Mouse (Mus musculus): ENCODE data around the gene Dmtf1. TPM values are rescaled to one million over a fixed set of nuclear protein-coding genes. Genes with fewer than 3 reads are reported as not detected.
A peak's percentile ranks its signal among the peaks of the same experiment; 100 is the strongest.

Gene Dmtf1
- polyA plus RNA-seq, 1 experiment from 2014 or later: 65.2 TPM

DNA sequence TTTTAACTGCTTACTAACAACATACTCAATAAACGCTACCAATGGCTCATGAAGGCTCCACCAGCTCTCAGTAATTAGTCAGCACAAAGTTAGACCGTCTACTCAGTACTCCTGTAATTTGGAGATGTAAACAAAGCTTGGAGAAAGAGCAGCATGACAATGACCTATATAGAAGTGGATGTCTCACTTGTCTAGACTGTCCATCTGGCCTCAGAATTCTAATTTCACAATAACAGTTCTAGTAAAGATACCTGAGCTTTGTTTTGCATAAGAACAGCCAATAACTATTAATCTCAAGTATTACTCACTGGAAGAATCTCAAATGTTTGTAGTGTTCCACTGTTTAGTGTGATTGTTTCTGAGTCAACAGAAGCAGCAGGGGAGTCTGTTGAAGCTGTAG, 37.4 kb downstream of the Dmtf1 start:
- WGBS: 81% methylated on average over 2 of the region's 2 CpGs
- no peaks in the 10 kb centered on the region for H3K9me3 ChIP-seq (ENCODE audit: control insufficient read depth, low read length)
- DNase-seq (ENCODE audit: low spot score): no peak
- H3K4me1 ChIP-seq (ENCODE audit: control insufficient read depth, insufficient read depth, low read length): no peaks in the 10 kb centered on the region
- no peaks in the 10 kb centered on the region for H3K27me3 ChIP-seq (ENCODE audit: control insufficient read depth, insufficient read depth, low read length)
- H3K27ac ChIP-seq (replicated peaks; ENCODE audit: low read depth, low read length): no peak overlapping the region
- no peak overlapping the region for H3K4me2 ChIP-seq (ENCODE audit: low read depth, severe bottlenecking)
- peaks cover 11% of the 10 kb centered on the region for H3K36me3 ChIP-seq (ENCODE audit: control insufficient read depth, insufficient read depth, low read length)
- no peak overlapping the region for H3K9ac ChIP-seq (ENCODE audit: low read length)
- no peak for ATAC-seq (ENCODE audit: insufficient number of reproducible peaks, low FRiP score, low TSS enrichment, low read depth)
- H3K4me3 ChIP-seq (ENCODE audit: low read depth, low read length): no peak overlapping the region

DNA sequence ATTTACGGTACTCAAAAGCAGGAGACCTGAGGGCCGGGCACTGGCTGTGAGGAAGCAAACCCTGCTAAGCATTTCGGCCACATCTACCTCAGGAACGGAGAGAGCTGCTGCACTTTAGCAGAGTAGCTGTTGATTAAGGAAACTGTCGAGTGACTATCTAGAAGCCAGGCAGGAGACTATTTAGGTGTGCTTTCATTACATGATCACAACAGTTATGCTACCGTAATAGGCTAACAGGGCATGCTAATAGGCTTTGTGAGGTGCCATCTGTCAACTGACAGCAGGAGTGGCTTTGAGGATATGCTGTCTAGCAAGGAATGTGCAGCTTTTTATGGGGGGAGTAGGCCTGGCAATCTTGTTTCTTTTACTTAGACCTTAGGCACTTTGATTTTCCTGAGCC, 47.4 kb downstream of the Dmtf1 start:
- Histone ChIP-seq H3K27ac (replicated peaks; ENCODE audit: low read depth, low read length) (no peak overlapping the region), H3K4me3 (ENCODE audit: low read depth, low read length) (no peak overlapping the region), H3K9me3 (ENCODE audit: control insufficient read depth, low read length) (no peaks in the 10 kb centered on the region), H3K9ac (ENCODE audit: low read length) (no peak overlapping the region), H3K36me3 (ENCODE audit: control insufficient read depth, insufficient read depth, low read length) (0 out of 2 replicates have a peak, but pooled peaks cover 2% of the 10 kb centered on the region), H3K4me1 (ENCODE audit: control insufficient read depth, insufficient read depth, low read length) (no peaks in the 10 kb centered on the region), H3K4me2 (ENCODE audit: low read depth, severe bottlenecking) (no peak overlapping the region), H3K27me3 (ENCODE audit: control insufficient read depth, insufficient read depth, low read length) (no peaks in the 10 kb centered on the region)
- WGBS: 42% methylated on average over 6 of the region's 6 CpGs
- ATAC-seq (ENCODE audit: insufficient number of reproducible peaks, low FRiP score, low TSS enrichment, low read depth): no peak
- DNase-seq (ENCODE audit: low spot score): no peak

DNA sequence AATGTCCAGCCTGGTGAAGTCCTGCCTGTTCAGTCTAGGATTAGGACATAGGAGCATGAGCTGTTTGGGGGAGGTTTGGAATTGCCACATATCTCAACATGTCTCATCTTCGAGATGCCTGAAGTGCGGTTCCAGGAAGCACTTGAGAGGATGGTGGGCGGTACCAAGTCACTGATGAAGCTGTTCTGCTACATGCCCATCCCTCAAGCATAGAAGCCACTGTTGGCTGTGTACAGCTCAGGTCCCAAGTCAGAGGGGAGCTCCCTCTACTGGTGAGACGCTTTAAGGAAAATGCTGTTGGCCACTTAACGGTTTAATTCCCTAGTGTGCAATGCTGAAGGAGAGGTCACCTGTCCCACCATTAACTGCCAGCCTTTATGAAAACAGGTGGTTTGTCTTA, 49.8 kb downstream of the Dmtf1 start:
- ATAC-seq (ENCODE audit: insufficient number of reproducible peaks, low FRiP score, low TSS enrichment, low read depth): peak; percentile 40; the same call in 1 of the 2 replicates
- no peaks in the 10 kb centered on the region for H3K9me3 ChIP-seq (ENCODE audit: control insufficient read depth, low read length)
- no peak overlapping the region for H3K9ac ChIP-seq (ENCODE audit: low read length)
- peak; percentile 64 for DNase-seq (ENCODE audit: low spot score)
- no peak overlapping the region for H3K27ac ChIP-seq (replicated peaks; ENCODE audit: low read depth, low read length)
- H3K36me3 ChIP-seq (ENCODE audit: control insufficient read depth, insufficient read depth, low read length): no peaks in the 10 kb centered on the region
- H3K27me3 ChIP-seq (ENCODE audit: control insufficient read depth, insufficient read depth, low read length): no peaks in the 10 kb centered on the region
- no peak overlapping the region for H3K4me3 ChIP-seq (ENCODE audit: low read depth, low read length)
- H3K4me1 ChIP-seq (ENCODE audit: control insufficient read depth, insufficient read depth, low read length): no peaks in the 10 kb centered on the region
- 21% methylated on average over 5 of the region's 5 CpGs for WGBS
- H3K4me2 ChIP-seq (ENCODE audit: low read depth, severe bottlenecking): no peak overlapping the region

DNA sequence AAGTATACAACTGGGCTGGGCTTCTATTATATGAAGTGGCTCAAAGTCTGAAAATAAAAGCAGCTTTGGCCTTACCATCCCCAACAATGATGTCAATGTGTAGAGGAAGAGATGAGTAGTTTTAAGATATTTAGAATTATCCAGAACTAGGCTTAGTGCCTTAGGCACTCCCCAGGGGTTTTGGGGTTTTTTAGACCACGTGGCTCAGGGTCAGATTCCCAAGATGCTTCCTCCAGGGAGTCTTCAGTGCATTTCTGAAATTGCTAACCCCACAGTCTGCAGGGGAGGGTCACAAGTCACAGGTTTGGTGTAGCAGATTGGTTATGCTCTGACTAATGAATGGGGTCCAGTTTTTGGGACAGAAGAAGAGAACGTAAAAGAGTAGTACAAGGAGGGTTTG, 50.3 kb downstream of the Dmtf1 start:
- H3K9ac ChIP-seq (ENCODE audit: low read length): no peak overlapping the region
- H3K36me3 ChIP-seq (ENCODE audit: control insufficient read depth, insufficient read depth, low read length): no peaks in the 10 kb centered on the region
- ATAC-seq (ENCODE audit: insufficient number of reproducible peaks, low FRiP score, low TSS enrichment, low read depth) (no peak), DNase-seq (ENCODE audit: low spot score) (no peak)
- no peak overlapping the region for H3K4me3 ChIP-seq (ENCODE audit: low read depth, low read length)
- no peaks in the 10 kb centered on the region for H3K4me1 ChIP-seq (ENCODE audit: control insufficient read depth, insufficient read depth, low read length)
- H3K27ac ChIP-seq (replicated peaks; ENCODE audit: low read depth, low read length): no peak overlapping the region
- H3K9me3 ChIP-seq (ENCODE audit: control insufficient read depth, low read length): no peaks in the 10 kb centered on the region
- H3K27me3 ChIP-seq (ENCODE audit: control insufficient read depth, insufficient read depth, low read length): no peaks in the 10 kb centered on the region
- WGBS: 67% methylated on average over 2 of the region's 2 CpGs
- H3K4me2 ChIP-seq (ENCODE audit: low read depth, severe bottlenecking): no peak overlapping the region

DNA sequence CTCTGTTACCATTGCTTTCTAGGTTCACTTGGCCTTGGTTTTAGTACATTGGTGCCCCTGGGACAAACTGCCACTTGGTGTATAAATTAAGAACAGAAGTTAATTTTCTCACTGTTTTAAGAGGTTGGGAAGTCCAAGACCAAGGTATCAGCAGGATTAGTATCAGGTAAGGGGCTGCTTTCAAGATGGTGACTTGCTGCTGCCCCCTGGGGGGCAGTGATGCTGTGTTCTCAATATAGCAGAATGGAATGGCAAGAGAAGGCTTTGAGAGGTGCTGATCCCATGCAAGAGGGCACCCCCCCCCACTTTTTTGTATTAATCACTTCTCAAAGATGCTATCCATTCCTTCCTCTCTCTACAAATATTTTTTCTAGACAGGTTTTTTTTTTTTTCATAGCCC, 52.0 kb downstream of the Dmtf1 start:
- no peaks in the 10 kb centered on the region for H3K9me3 ChIP-seq (ENCODE audit: control insufficient read depth, low read length)
- ATAC-seq (ENCODE audit: insufficient number of reproducible peaks, low FRiP score, low TSS enrichment, low read depth): no peak
- H3K27ac ChIP-seq (replicated peaks; ENCODE audit: low read depth, low read length): no peak overlapping the region
- H3K27me3 ChIP-seq (ENCODE audit: control insufficient read depth, insufficient read depth, low read length): no peaks in the 10 kb centered on the region
- no peaks in the 10 kb centered on the region for H3K36me3 ChIP-seq (ENCODE audit: control insufficient read depth, insufficient read depth, low read length)
- no peak for DNase-seq (ENCODE audit: low spot score)
- no peaks in the 10 kb centered on the region for H3K4me1 ChIP-seq (ENCODE audit: control insufficient read depth, insufficient read depth, low read length)
- H3K4me2 ChIP-seq (ENCODE audit: low read depth, severe bottlenecking): no peak overlapping the region
- no peak overlapping the region for H3K4me3 ChIP-seq (ENCODE audit: low read depth, low read length)
- H3K9ac ChIP-seq (ENCODE audit: low read length): no peak overlapping the region

DNA sequence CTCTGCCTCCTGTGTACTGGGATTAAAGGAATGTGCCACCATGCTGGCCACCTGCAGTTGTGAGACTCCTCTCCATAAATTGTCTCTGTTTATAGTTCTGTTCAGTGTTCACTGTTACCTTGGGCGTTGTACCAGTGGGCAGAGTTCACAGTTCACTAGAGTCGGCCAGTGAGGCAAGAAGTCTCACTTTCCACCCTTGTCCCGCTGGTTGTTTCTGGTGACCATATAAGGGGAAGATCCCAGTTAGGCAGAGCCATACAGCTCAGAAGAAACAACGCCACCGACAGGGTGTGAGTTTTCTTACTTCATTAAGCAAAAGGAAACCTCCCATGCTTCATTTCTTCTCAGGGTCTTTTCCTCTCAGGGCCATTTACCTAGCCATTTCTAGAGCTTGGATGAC, 53.1 kb downstream of the Dmtf1 start:
- ATAC-seq (ENCODE audit: insufficient number of reproducible peaks, low FRiP score, low TSS enrichment, low read depth) (no peak), DNase-seq (ENCODE audit: low spot score) (no peak)
- Histone ChIP-seq H3K36me3 (ENCODE audit: control insufficient read depth, insufficient read depth, low read length) (no peaks in the 10 kb centered on the region), H3K27ac (replicated peaks; ENCODE audit: low read depth, low read length) (no peak overlapping the region), H3K4me3 (ENCODE audit: low read depth, low read length) (no peak overlapping the region), H3K4me1 (ENCODE audit: control insufficient read depth, insufficient read depth, low read length) (no peaks in the 10 kb centered on the region), H3K27me3 (ENCODE audit: control insufficient read depth, insufficient read depth, low read length) (no peaks in the 10 kb centered on the region), H3K9me3 (ENCODE audit: control insufficient read depth, low read length) (no peaks in the 10 kb centered on the region), H3K9ac (ENCODE audit: low read length) (no peak overlapping the region), H3K4me2 (ENCODE audit: low read depth, severe bottlenecking) (no peak overlapping the region)
- WGBS: 64% methylated on average over 5 of the region's 5 CpGs

DNA sequence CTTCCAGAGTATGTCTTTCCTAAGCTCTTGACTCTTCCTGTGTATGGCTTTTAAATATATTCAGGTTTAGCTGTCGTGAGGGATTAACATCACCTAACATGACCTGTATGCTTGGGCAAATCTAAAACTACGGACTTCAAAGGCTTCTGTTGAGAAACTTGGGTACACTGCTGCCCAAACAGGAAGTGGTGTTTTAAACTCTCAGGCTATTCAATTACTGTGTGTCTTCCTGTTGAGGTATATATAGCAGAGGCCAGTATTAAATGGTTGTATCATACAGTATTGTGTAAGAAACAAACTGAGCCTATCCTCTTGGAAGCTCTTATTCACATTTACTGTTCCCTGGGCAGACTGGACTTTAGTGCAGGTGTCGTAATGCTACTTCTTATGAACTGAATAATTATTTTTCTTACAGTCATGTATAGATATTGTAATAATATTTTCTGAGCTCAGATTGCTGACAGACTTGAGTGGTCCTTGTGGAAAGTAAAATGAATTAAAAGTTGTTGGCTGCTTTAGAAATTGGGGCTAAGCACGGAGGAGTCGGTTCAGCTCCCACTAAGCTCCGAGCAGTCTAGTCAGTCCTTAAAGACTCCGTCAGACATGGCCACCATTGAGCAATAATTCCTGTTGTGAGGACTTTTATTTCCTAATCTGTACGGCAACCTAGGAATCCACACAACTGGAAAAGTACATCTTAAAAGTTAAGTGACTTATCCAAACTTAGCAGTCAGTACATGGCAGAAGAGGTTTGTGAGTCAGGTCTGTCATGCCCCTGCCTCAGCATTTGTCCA, 54.1 kb downstream of the Dmtf1 start:
- H3K36me3 ChIP-seq (ENCODE audit: control insufficient read depth, insufficient read depth, low read length): no peaks in the 10 kb centered on the region
- 83% methylated on average over 8 of the region's 8 CpGs for WGBS
- ATAC-seq (ENCODE audit: insufficient number of reproducible peaks, low FRiP score, low TSS enrichment, low read depth) (no peak), DNase-seq (ENCODE audit: low spot score) (no peak)
- no peaks in the 10 kb centered on the region for H3K27me3 ChIP-seq (ENCODE audit: control insufficient read depth, insufficient read depth, low read length)
- H3K4me3 ChIP-seq (ENCODE audit: low read depth, low read length): no peak overlapping the region
- H3K4me1 ChIP-seq (ENCODE audit: control insufficient read depth, insufficient read depth, low read length): no peaks in the 10 kb centered on the region
- H3K27ac ChIP-seq (replicated peaks; ENCODE audit: low read depth, low read length): no peak overlapping the region
- no peak overlapping the region for H3K4me2 ChIP-seq (ENCODE audit: low read depth, severe bottlenecking)
- H3K9me3 ChIP-seq (ENCODE audit: control insufficient read depth, low read length): no peaks in the 10 kb centered on the region
- H3K9ac ChIP-seq (ENCODE audit: low read length): no peak overlapping the region

DNA sequence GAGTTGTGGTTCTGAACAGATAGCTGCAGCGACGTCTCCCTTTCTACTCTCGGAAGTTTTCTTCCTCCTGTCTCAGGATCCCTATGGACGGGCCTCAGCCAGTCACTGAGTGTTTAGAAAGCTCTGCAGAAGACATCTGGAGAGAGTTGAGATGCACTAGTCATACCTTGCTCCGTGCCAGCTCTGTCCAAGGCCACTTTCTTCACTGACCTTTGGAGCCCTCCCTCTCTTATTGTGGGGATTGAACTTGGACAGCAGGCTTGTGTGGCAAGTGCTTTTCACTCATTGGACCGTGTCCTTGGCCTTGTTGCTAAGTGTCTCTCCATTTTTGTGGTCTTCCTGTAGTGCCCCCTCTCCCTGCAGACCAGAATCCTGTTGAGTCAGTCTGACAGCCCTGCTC, 54.8 kb downstream of the Dmtf1 start:
- WGBS: 88% methylated on average over 6 of the region's 6 CpGs
- no peak overlapping the region for H3K4me2 ChIP-seq (ENCODE audit: low read depth, severe bottlenecking)
- H3K9me3 ChIP-seq (ENCODE audit: control insufficient read depth, low read length): no peaks in the 10 kb centered on the region
- no peaks in the 10 kb centered on the region for H3K4me1 ChIP-seq (ENCODE audit: control insufficient read depth, insufficient read depth, low read length)
- ATAC-seq (ENCODE audit: insufficient number of reproducible peaks, low FRiP score, low TSS enrichment, low read depth) (no peak), DNase-seq (ENCODE audit: low spot score) (no peak)
- no peak overlapping the region for H3K27ac ChIP-seq (replicated peaks; ENCODE audit: low read depth, low read length)
- H3K4me3 ChIP-seq (ENCODE audit: low read depth, low read length): no peak overlapping the region
- no peak overlapping the region for H3K9ac ChIP-seq (ENCODE audit: low read length)
- no peaks in the 10 kb centered on the region for H3K36me3 ChIP-seq (ENCODE audit: control insufficient read depth, insufficient read depth, low read length)
- H3K27me3 ChIP-seq (ENCODE audit: control insufficient read depth, insufficient read depth, low read length): no peaks in the 10 kb centered on the region

DNA sequence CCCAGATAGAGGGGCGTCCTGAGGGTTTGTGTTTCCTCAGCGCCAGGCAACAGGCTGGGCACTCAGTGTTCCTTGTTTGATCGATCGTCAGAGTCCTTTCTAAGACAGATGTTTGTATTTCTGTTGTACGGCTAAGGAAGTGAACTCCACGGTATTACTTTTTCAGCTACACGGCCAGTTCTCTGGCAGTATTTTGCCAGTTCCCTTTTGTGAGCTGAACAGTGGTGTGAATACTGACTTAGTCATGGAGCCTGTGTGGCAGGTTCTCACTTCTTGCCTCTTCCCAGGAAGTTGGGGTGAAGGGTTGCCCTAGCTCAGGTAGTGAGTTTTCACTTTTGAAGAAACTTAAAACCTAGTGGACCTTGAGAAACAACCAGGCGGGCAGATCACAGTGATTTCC, 57.6 kb downstream of the Dmtf1 start:
- Histone ChIP-seq H3K4me3 (ENCODE audit: low read depth, low read length) (no peak overlapping the region), H3K4me2 (ENCODE audit: low read depth, severe bottlenecking) (no peak overlapping the region), H3K4me1 (ENCODE audit: control insufficient read depth, insufficient read depth, low read length) (no peaks in the 10 kb centered on the region), H3K9ac (ENCODE audit: low read length) (no peak overlapping the region), H3K27ac (replicated peaks; ENCODE audit: low read depth, low read length) (no peak overlapping the region), H3K36me3 (ENCODE audit: control insufficient read depth, insufficient read depth, low read length) (no peaks in the 10 kb centered on the region), H3K27me3 (ENCODE audit: control insufficient read depth, insufficient read depth, low read length) (no peaks in the 10 kb centered on the region), H3K9me3 (ENCODE audit: control insufficient read depth, low read length) (no peaks in the 10 kb centered on the region)
- no peak for DNase-seq (ENCODE audit: low spot score)
- 94% methylated on average over 8 of the region's 8 CpGs for WGBS
- no peak for ATAC-seq (ENCODE audit: insufficient number of reproducible peaks, low FRiP score, low TSS enrichment, low read depth)

All from limb, embryonic 11.5 days (tissue).